Mouse (Mus musculus) liver, embryonic 14.5 days (tissue): ENCODE results near the gene Med4. TPM values are rescaled to one million over a fixed set of nuclear protein-coding genes. Genes with fewer than 3 reads are reported as not detected.

Experiments used
- ATAC-seq: fragments of 200-750 bp; cut with Nextera tagmentation; 2 replicates; pipeline ENCODE4 v1.8.0; 2017; ENCODE audit warnings: moderate number of reproducible peaks, mild to moderate bottlenecking, moderate library complexity; ENCODE audit not compliant: insufficient read depth
- DNase-seq, 3 experiments: peaks; one replicate each; pipeline ENCODE4 v3.0.0-alpha.2; 2012 to 2013; ENCODE audit warnings: low read depth in 3 of 3, low spot score in 3 of 3
- H3K27ac ChIP-seq: fragments of 300-500 bp; sonication (generic); 2 replicates; pipeline ENCODE4 v1.5.1; 2014; ENCODE audit warnings: moderate library complexity, mild to moderate bottlenecking, control low read depth, inconsistent platforms
- H3K27me3 ChIP-seq: fragments of 300-500 bp; sonication (generic); 2 replicates; pipeline ENCODE4 v1.6.1; 2014; ENCODE audit warnings: mild to moderate bottlenecking, low read length, moderate library complexity; ENCODE audit not compliant: control insufficient read depth, insufficient read depth
- H3K36me3 ChIP-seq: fragments of 300-500 bp; sonication (generic); replicated peaks from 2 replicates; pipeline ENCODE4 v1.6.1; 2014; ENCODE audit warnings: low read depth; ENCODE audit not compliant: control insufficient read depth, insufficient read depth
- H3K4me1 ChIP-seq, 2 experiments: fragments of 200-500 bp in 1 of 2; fragments of 300-500 bp in 1 of 2; sonication (generic) in 1 of 2; replicated peaks; 2 replicates each; pipeline ENCODE4 v1.6.1; 2012 to 2014; ENCODE audit warnings: antibody characterized with exemption in 1 of 2, inconsistent platforms in 1 of 2, low read length in 1 of 2; ENCODE audit not compliant: control insufficient read depth in 2 of 2, insufficient read depth in 2 of 2
- H3K4me2 ChIP-seq: fragments of 300-500 bp; sonication (generic); 2 replicates; pipeline ENCODE4 v1.6.1; 2014; ENCODE audit warnings: low read depth, mild to moderate bottlenecking, control low read depth, moderate library complexity
- H3K4me3 ChIP-seq, 2 experiments: fragments of 200-500 bp in 1 of 2; fragments of 300-500 bp in 1 of 2; sonication (generic) in 1 of 2; 2 replicates each; pipeline ENCODE4 v1.5.1; 2012 to 2014; ENCODE audit warnings: low read depth in 2 of 2, low read length in 2 of 2, mild to moderate bottlenecking in 2 of 2, control low read depth in 1 of 2, inconsistent platforms in 1 of 2, moderate library complexity in 1 of 2; ENCODE audit not compliant: insufficient read depth in 1 of 2
- H3K9ac ChIP-seq: fragments of 300-500 bp; sonication (generic); replicated peaks from 2 replicates; pipeline ENCODE4 v1.6.1; 2014; ENCODE audit warnings: mild to moderate bottlenecking, control low read depth, moderate library complexity
- H3K9me3 ChIP-seq: fragments of 300-500 bp; sonication (generic); 2 replicates; pipeline ENCODE4 v1.6.1; 2016; ENCODE audit warnings: low read length, mixed read lengths; ENCODE audit not compliant: control insufficient read depth
- CTCF ChIP-seq: IDR thresholded peaks from 2 replicates; pipeline ENCODE4 v1.5.1; 2016; ENCODE audit warnings: antibody characterized with exemption, low read depth, control low read depth
- EP300 ChIP-seq: IDR thresholded peaks from 2 replicates; pipeline ENCODE4 v1.6.1; 2016; ENCODE audit warnings: antibody characterized with exemption, low read depth
- WGBS: fragments of 180-500 bp; shearing (Covaris S2); extraction: QIAGEN DNeasy Blood & Tissue Kit; methylation state at CpG from one replicate; pipeline ENCODE4 v1.1.7; 2014; ENCODE audit not compliant: insufficient replicate concordance; 5-methylcytosine and 5-hydroxymethylcytosine counted together
- polyA plus RNA-seq, 2 experiments: library from polyadenylated mRNA; depleted of rRNA in 1 of 2; stranded (reverse) in 1 of 2; unstranded in 1 of 2; fragments of >200 nt; fragmentation: Nextera tagmentation in 1 of 2; extraction: Ambion mirVana in 1 of 2; gene quantifications; 2 replicates each; pipeline versions ENCODE4 v1.2.1 to v1.2.3; 2012 to 2014

Med4 gene
- polyA plus RNA-seq, 2 experiments: 18.2 to 25.7 TPM

DNA sequence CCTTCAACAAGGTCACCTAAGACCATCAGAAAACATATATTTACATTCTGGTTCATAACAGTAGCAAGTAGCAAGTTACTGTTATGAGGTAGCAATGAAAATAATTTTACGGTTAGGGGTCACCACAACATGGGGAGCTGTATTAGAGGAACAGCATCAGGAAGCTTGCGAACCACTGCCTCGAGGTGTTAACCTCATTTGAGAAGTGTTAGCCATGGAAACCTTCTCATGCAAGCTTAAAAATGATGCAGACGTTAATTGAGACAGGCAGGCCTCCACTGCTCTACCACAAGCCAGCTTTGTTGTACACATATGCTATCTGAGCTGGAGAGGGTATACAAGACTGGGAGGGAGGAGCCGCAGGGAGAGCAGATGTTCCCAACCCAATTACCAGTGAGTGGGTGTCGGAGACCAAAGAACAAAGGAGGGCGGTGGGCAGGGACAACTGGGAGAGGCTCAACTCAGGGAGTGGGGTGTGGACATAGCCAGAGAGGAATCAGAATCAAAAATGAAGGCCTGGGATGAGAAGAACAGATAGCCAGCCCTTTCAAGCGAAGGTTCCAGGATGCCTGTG is 33.4 kb upstream of the Med4 start:
- H3K4me2 ChIP-seq: no peak overlapping the region
- H3K9me3 ChIP-seq: no peaks in the 10 kb centered on the region
- ATAC-seq: no peak
- H3K27ac ChIP-seq: no peak overlapping the region
- no peak overlapping the region for H3K4me3 ChIP-seq
- H3K4me1 ChIP-seq: peaks cover 0 to 7% of the 10 kb centered on the region in 2 experiments; a peak in 1 of 4 replicates
- DNase-seq: no peak
- H3K27me3 ChIP-seq: no peaks in the 10 kb centered on the region
- 66% methylated on average over 8 of the region's 8 CpGs for WGBS
- no peak overlapping the region for H3K9ac ChIP-seq
- no peak for TF ChIP-seq EP300
- no peak for TF ChIP-seq CTCF
- no peaks in the 10 kb centered on the region for H3K36me3 ChIP-seq

- DNase-seq: no peak
- Histone ChIP-seq H3K4me3 (no peak overlapping the region), H3K4me1 (peaks cover 0 to 7% of the 10 kb centered on the region in 2 experiments; a peak in 1 of 4 replicates), H3K9me3 (no peaks in the 10 kb centered on the region), H3K27ac (no peak overlapping the region), H3K4me2 (no peak overlapping the region), H3K36me3 (no peaks in the 10 kb centered on the region), H3K27me3 (no peaks in the 10 kb centered on the region), H3K9ac (no peak overlapping the region)
- 77% methylated on average over 10 of the region's 10 CpGs for WGBS
- no peak for TF ChIP-seq EP300
- no peak for TF ChIP-seq CTCF
- ATAC-seq: no peak
Observed at GRCm38 (mm10) chr14:73477077-73477476, 32.7 kb upstream of the Med4 start.

DNA sequence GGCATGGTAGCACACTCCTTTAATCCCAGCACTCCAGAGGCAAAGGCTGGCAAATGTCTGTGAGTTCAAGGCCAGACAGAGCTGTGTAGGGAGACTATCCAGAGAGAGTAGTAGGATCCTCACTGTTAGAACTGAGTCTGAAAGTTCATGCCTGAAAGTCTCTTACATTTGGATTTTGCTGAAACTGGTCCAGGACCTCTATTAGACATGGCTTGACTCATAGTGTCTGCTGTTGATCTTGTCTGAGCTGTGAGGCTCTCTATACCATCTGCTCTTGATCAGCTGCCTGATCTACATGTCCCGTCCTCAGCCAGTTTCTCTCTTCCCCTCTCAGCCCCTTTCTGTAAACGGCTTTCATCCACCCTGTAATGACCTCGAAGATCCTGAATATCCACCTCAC is 31.5 kb upstream of the Med4 start:
- H3K9me3 ChIP-seq: no peaks in the 10 kb centered on the region
- no peaks in the 10 kb centered on the region for H3K36me3 ChIP-seq
- H3K27ac ChIP-seq: no peak overlapping the region
- H3K9ac ChIP-seq: no peak overlapping the region
- no peak for DNase-seq
- H3K4me1 ChIP-seq: peaks cover 0 to 7% of the 10 kb centered on the region in 2 experiments; a peak in 1 of 4 replicates
- no peak overlapping the region for H3K4me2 ChIP-seq
- 59% methylated on average over 3 of the region's 3 CpGs for WGBS
- no peak for TF ChIP-seq CTCF
- no peak for TF ChIP-seq EP300
- H3K4me3 ChIP-seq: no peak overlapping the region
- no peaks in the 10 kb centered on the region for H3K27me3 ChIP-seq
- no peak for ATAC-seq

GRCm38 (mm10) chr14:73479771-73480170 is 30.1 kb upstream of the Med4 start:
- 62% methylated on average over 1 of the region's 1 CpGs for WGBS
- no peak overlapping the region for H3K4me2 ChIP-seq
- H3K27me3 ChIP-seq: no peaks in the 10 kb centered on the region
- H3K9me3 ChIP-seq: no peaks in the 10 kb centered on the region
- ATAC-seq (no peak), DNase-seq (no peak)
- TF ChIP-seq CTCF (no peak), EP300 (no peak)
- H3K9ac ChIP-seq: no peak overlapping the region
- H3K4me1 ChIP-seq: 0 out of 4 replicates have a peak, but pooled peaks cover 0 to 1% of the 10 kb centered on the region in 2 experiments
- no peak overlapping the region for H3K27ac ChIP-seq
- no peaks in the 10 kb centered on the region for H3K36me3 ChIP-seq
- H3K4me3 ChIP-seq: no peak overlapping the region

DNA sequence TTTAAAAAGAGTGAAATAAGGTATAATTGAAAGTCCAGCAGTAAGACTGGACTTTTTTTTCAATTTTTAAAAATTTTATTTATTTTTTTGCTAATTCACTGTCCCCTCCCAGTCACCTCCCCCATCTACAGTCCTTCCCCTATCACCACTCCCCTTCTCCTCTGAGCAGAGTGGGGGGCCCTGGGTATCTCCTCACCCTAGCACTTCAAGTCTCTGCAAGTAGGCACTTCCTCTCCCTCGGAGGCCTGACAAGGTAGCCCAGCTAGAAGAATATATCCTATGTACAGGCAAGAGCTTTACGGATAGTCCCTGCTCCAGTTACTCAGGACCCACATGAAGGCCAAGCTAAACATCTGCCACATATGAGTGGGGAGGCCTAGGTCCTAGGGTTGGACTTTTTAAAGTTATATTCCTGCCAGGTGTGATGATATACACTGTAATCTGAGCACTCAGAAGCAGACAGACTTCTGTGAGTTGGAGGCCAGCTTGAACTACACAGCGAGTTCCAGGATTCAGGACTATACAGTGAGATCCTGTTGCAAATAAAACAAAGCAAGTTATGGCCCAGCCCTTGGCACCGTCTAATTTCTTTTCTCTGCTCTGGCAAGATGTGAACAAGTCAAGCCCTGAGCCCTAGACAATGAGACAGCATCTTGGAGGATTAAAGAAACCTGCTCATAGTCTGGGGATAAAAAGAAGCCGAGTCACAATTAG is 26.2 kb upstream of the Med4 start:
- DNase-seq: no peak
- Histone ChIP-seq H3K27me3 (no peaks in the 10 kb centered on the region), H3K4me3 (no peak overlapping the region), H3K9ac (no peak overlapping the region), H3K36me3 (no peaks in the 10 kb centered on the region), H3K27ac (no peak overlapping the region), H3K9me3 (no peaks in the 10 kb centered on the region), H3K4me1 (no peaks in the 10 kb centered on the region), H3K4me2 (no peak overlapping the region)
- TF ChIP-seq EP300: no peak
- TF ChIP-seq CTCF: no peak
- 62% methylated on average over 5 of the region's 5 CpGs for WGBS
- no peak for ATAC-seq
